Mouse (Mus musculus) lung, embryonic 16.5 days (tissue): ENCODE results near the gene Gucy2c. TPM values are rescaled to one million over a fixed set of nuclear protein-coding genes. Genes with fewer than 3 reads are reported as not detected.
A peak's percentile ranks its signal among the peaks of the same experiment; 100 is the strongest.

Experiments used
- ATAC-seq: fragments of 200-750 bp; cut with Nextera tagmentation; 2 replicates; pipeline ENCODE4 v1.8.0; 2017; ENCODE audit warnings: low read depth, mild to moderate bottlenecking, moderate library complexity
- H3K27ac ChIP-seq: fragments of 300-500 bp; sonication (generic); 2 replicates; pipeline ENCODE4 v1.5.1; 2014; ENCODE audit warnings: mild to moderate bottlenecking, control low read depth, low read length
- H3K27me3 ChIP-seq: fragments of 300-500 bp; sonication (generic); 2 replicates; pipeline ENCODE4 v1.6.1; 2014; ENCODE audit warnings: low read depth, low read length, mixed read lengths; ENCODE audit not compliant: control insufficient read depth, insufficient read depth
- H3K36me3 ChIP-seq: fragments of 300-500 bp; sonication (generic); 2 replicates; pipeline ENCODE4 v1.6.1; 2014; ENCODE audit warnings: low read length; ENCODE audit not compliant: control insufficient read depth, insufficient read depth
- H3K4me1 ChIP-seq: fragments of 300-500 bp; sonication (generic); replicated peaks from 2 replicates; pipeline ENCODE4 v1.6.1; 2014; ENCODE audit warnings: low read length, mixed read lengths; ENCODE audit not compliant: control insufficient read depth, insufficient read depth
- H3K4me2 ChIP-seq: fragments of 300-500 bp; sonication (generic); 2 replicates; pipeline ENCODE4 v1.6.1; 2014; ENCODE audit warnings: low read depth, low read length, control low read depth
- H3K4me3 ChIP-seq: fragments of 300-500 bp; sonication (generic); 2 replicates; pipeline ENCODE4 v1.5.1; 2014; ENCODE audit warnings: mild to moderate bottlenecking, low read length, control low read depth
- H3K9ac ChIP-seq: fragments of 300-500 bp; sonication (generic); 2 replicates; pipeline ENCODE4 v1.6.1; 2014; ENCODE audit warnings: low read length, control low read depth
- H3K9me3 ChIP-seq: fragments of 300-500 bp; sonication (generic); 2 replicates; pipeline ENCODE4 v1.6.1; 2016; ENCODE audit warnings: low read length; ENCODE audit not compliant: control insufficient read depth
- WGBS: fragments of 180-500 bp; shearing (Covaris S2); extraction: QIAGEN DNeasy Blood & Tissue Kit; methylation state at CpG from one replicate; pipeline ENCODE4 v1.1.7; 2014; 5-methylcytosine and 5-hydroxymethylcytosine counted together
- polyA plus RNA-seq: library from polyadenylated mRNA; unstranded; fragments of >200 nt; fragmentation: Nextera tagmentation; extraction: Ambion mirVana; gene quantifications from 2 replicates; pipeline ENCODE4 v1.2.1, GENCODE M21; 2015

The Gucy2c gene
- polyA plus RNA-seq, 1 experiment from 2014 or later: 0.13 TPM

DNA sequence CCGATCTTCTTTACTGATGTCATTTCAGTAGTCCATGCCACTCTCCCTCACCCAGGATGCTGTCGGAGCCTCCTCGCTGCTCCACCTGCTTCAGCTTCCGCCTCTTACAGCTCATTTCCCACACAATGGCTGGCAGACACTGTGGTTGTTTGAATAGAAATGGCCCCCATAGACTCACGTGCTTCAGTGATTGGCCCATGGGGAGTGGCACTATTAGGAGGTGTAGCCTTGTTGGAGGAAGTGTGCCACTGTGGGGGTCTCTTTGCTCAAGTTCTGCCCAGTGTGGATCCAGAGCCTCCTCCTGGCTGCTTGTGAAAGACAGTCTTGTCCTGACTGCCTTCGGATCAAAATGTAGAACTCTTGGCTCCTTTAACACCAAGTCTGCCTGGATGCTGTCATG, 14.3 kb upstream of the Gucy2c start:
- Histone ChIP-seq H3K27ac (no peak overlapping the region), H3K36me3 (no peaks in the 10 kb centered on the region), H3K4me2 (no peak overlapping the region), H3K27me3 (no peaks in the 10 kb centered on the region), H3K4me1 (peaks cover 3% of the 10 kb centered on the region; the same call in 1 of the 2 replicates), H3K4me3 (no peak overlapping the region), H3K9ac (no peak overlapping the region), H3K9me3 (no peaks in the 10 kb centered on the region)
- ATAC-seq: no peak
- WGBS: 57% methylated on average over 6 of the region's 6 CpGs

DNA sequence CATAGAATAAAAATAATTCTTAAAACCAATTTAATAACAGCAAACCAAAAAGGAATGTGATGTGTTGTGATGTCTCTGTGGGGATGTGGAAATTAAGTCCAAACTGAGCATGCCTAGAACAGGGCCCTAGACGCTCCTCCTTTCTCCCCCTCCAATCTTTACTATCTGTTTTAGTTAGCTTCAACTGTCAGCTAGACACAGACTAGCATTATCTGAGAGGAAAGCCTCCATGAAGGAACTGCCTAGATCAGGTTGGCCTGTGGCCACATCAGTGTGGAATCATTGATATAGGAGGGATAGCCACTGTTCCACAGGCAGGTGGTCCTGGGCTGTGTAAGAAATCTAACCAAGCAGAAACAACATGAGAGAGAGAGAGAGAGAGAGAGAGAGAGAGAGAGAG, 13.5 kb upstream of the Gucy2c start:
- H3K4me1 ChIP-seq: peaks cover 3% of the 10 kb centered on the region; the same call in 1 of the 2 replicates
- no peak overlapping the region for H3K4me2 ChIP-seq
- no peak overlapping the region for H3K27ac ChIP-seq
- WGBS: 50% methylated on average over 1 of the region's 1 CpGs
- ATAC-seq: no peak
- H3K9me3 ChIP-seq: no peaks in the 10 kb centered on the region
- H3K36me3 ChIP-seq: no peaks in the 10 kb centered on the region
- H3K9ac ChIP-seq: no peak overlapping the region
- H3K27me3 ChIP-seq: no peaks in the 10 kb centered on the region
- H3K4me3 ChIP-seq: no peak overlapping the region

DNA sequence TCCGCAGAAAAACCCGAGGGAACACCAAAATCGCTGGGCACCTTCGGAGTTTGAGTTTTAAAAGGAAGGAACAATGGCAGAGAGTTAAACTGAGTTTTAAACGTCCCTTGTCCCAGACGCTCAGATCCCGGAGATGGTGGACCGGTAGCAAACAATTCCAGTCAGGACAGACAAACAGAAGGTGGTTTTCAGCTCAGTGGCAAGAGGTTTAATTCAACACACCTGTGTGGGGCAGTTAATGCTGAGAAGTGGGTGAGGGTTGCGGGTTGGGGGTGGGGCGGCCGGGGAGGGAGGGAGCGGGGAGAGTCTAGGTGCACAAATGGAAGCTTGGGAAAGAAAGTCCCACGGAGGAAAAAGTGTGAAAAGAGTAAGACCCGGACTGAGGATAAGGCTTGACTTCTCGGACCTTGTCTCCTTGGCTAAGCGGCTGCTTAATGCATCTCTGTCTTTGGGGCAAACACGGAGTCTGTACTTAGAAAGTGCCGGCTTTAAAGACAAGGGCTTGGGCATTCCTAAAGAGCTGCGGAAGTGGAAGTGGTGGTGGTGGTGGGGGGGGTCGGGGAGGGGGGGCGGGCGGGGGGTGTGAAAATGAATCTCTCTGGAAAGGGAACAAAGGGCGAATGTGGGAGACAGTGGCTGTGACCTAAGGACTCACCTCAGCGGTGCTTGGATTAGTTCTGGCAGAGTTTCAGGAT, 12.4 kb upstream of the Gucy2c start:
- Histone ChIP-seq H3K27me3 (no peaks in the 10 kb centered on the region), H3K4me1 (peaks cover 3% of the 10 kb centered on the region), H3K27ac (no peak overlapping the region), H3K4me3 (peak overlapping the region; percentile 44), H3K9ac (peak overlapping the region; percentile 40), H3K9me3 (no peaks in the 10 kb centered on the region), H3K4me2 (peak overlapping the region; percentile 67), H3K36me3 (no peaks in the 10 kb centered on the region)
- no peak for ATAC-seq
- WGBS: 0% methylated on average over 22 of the region's 24 CpGs

DNA sequence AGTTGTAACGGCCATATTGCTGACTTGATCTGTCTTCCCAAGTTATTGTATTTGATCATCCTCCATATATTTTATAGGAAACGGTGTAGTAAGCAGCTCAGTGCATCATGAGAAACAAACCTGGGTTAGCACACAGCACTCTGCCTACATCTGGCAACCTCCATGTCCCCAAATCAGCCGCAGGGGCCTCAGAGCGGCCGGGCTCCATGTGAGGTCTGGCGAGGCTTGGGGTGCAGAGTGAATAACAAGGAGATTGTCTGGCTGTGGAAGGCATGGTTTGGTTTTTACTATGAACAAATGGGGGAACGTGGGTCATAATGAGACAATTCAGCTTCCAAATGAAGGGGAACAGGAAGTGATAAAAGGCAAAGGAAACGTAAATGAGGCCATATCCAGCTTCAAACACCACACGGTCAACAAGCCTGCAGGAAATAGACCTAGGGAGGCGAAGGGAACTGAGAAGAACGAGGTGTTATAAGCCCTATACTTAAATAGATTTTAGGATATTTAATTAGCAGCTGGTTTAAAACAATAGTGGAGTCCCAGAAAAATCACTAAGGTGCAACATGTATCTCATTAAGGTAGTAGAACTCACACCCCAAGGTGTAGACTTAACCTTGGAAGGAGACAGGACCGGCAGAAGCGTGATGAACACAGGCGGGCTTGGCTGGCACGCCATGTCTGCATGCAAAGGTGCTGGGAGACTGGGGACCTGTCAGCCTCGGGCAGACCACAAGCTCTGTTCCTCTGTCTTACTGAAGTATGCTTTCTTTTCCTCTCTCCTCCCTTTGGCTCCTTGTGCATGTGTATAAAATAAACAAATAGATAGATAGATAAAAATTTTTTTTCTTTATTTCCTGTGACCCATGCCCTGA, 11.6 kb upstream of the Gucy2c start:
- H3K9ac ChIP-seq: peak overlapping the region; percentile 40
- H3K4me2 ChIP-seq: peak overlapping the region; percentile 67
- H3K4me1 ChIP-seq: peaks cover 3% of the 10 kb centered on the region

DNA sequence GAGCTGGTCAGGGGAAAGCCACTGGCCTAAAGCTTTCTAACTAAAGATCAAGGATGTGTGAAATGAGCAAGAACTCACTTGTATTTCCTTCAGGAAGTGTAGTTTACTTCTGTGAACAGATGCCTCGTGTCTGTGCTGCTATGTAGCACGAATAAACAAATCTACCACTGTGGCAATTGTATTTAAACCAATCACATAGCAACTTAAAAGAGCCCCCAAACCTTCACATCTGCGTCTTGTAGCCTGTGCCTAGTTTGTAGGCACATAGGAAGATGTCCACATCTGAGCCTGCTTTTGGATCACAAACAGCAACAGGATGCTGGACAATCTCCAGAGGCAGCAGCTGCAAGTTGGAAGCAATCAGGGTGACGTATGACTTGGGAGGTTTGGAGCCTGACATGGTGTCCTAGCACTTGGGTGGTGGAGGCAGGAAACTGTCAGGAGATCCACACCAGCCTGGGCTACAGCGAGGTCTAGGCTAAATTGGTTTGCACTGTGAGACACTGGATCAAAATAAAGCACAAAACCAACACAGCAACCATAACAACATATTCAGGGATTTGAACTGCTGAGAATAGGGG, 7.9 kb upstream of the Gucy2c start:
- H3K9ac ChIP-seq: no peak overlapping the region
- H3K4me3 ChIP-seq: no peak overlapping the region
- no peak overlapping the region for H3K4me2 ChIP-seq
- ATAC-seq: peak; percentile 96
- no peaks in the 10 kb centered on the region for H3K36me3 ChIP-seq
- H3K27ac ChIP-seq: peak overlapping the region; percentile 76
- H3K4me1 ChIP-seq: peaks cover 3% of the 10 kb centered on the region
- WGBS: 33% methylated on average over 5 of the region's 5 CpGs
- no peaks in the 10 kb centered on the region for H3K27me3 ChIP-seq
- no peaks in the 10 kb centered on the region for H3K9me3 ChIP-seq

More for the DNA sequence above, 11.6 kb upstream of the Gucy2c start:
- H3K9me3 ChIP-seq: no peaks in the 10 kb centered on the region
- H3K27me3 ChIP-seq: no peaks in the 10 kb centered on the region
- no peak overlapping the region for H3K27ac ChIP-seq
- 25% methylated on average over 16 of the region's 16 CpGs for whole genome bisulfite sequencing
- no peak for ATAC-seq
- no peaks in the 10 kb centered on the region for H3K36me3 ChIP-seq
- H3K4me3 ChIP-seq: peak overlapping the region; percentile 44

DNA sequence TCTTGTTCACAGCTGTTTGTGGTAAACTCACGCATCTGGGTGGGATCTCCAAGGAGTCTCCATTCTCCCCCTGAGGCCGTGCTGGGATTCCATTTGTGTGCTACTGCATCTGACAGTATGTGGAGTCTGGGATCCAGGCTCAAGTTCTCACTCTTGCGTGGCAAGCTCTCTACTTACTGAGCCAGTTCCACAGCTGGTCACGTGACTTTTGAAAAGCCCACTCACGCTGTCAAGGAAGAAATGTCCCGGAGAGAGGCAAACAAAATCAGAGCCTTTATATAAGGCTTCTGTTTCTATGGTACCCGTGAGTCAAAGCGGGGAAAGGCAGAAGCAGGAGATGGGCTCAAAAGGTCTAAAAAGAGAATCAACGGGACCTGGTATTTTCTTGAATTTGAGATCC, 1.2 kb upstream of the Gucy2c start:
- no peak overlapping the region for H3K4me3 ChIP-seq
- H3K9me3 ChIP-seq: no peaks in the 10 kb centered on the region
- H3K36me3 ChIP-seq: no peaks in the 10 kb centered on the region
- no peak for ATAC-seq
- no peaks in the 10 kb centered on the region for H3K4me1 ChIP-seq
- 67% methylated on average over 9 of the region's 9 CpGs for WGBS
- H3K27ac ChIP-seq: no peak overlapping the region
- no peaks in the 10 kb centered on the region for H3K27me3 ChIP-seq
- H3K9ac ChIP-seq: no peak overlapping the region
- H3K4me2 ChIP-seq: no peak overlapping the region

DNA sequence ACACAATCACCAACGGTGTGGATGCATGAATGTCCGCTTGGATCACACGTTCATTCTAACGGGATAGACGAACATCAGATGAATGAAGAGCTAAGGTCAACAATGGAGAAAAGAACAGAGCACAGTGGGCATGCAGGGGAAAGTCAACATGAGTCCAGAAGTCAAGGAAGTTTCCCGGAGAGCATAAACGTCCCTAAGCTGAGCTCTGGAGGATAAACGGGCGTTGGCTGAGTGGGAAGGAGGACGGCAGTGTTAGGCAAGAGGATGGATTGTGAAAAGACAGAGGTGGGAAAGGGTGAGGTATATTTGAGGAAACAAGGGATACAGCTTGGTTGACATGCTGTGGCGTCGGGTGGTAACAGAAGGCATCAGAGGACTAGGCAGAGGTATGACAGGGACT, 581 bp upstream of the Gucy2c start:
- Histone ChIP-seq H3K4me1 (no peaks in the 10 kb centered on the region), H3K4me3 (no peak overlapping the region), H3K9ac (no peak overlapping the region), H3K4me2 (no peak overlapping the region), H3K36me3 (no peaks in the 10 kb centered on the region), H3K9me3 (no peaks in the 10 kb centered on the region), H3K27ac (no peak overlapping the region), H3K27me3 (no peaks in the 10 kb centered on the region)
- no peak for ATAC-seq
- WGBS: 76% methylated on average over 12 of the region's 12 CpGs

DNA sequence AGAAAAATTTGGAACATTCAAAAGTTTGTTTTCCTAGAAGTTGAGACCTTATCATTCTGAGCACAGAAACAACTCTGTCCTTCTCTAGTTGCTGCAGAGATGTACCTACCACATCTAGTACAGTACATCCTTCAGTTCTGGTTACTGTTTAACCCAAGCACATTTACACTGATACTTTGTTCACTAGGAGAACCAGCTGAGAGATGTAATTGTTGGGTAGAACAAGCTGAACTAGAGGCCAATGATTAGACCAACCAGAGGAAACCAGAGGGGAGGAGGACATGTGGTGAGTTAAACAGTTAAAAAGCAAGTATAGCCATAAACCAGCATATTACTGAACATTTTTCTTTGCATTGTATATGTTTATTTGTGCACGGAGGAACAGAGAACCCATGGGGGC, 5.2 kb downstream of the Gucy2c start:
- Histone ChIP-seq H3K27me3 (no peaks in the 10 kb centered on the region), H3K4me3 (no peak overlapping the region), H3K4me1 (no peaks in the 10 kb centered on the region), H3K4me2 (no peak overlapping the region), H3K9me3 (no peaks in the 10 kb centered on the region), H3K36me3 (no peaks in the 10 kb centered on the region), H3K27ac (no peak overlapping the region), H3K9ac (no peak overlapping the region)
- WGBS: 70% methylated on average over 1 of the region's 1 CpGs
- ATAC-seq: no peak

DNA sequence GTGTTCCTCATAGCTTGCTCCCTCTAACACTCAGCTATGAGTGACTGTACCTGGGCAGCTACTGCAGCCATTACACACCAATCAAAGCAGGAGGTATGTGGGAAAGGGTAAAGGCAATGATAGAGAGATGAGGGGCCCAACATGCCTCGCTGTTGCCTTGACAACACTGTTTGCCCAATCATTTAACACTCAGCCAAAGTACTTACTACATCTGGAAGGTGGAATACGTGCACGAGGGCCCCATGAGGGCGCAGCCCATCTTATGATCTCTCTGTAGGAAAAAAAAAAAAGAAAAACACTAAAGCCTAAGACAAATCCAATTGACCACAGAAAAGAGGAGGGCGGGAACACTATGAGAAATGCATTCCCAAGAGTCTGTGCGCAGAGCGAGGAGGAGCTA, 11.7 kb downstream of the Gucy2c start:
- no peaks in the 10 kb centered on the region for H3K27me3 ChIP-seq
- 69% methylated on average over 7 of the region's 7 CpGs for WGBS
- no peak overlapping the region for H3K4me3 ChIP-seq
- H3K36me3 ChIP-seq: no peaks in the 10 kb centered on the region
- no peak overlapping the region for H3K4me2 ChIP-seq
- H3K27ac ChIP-seq: peak overlapping the region; percentile 29; the same call in 1 of the 2 replicates
- no peaks in the 10 kb centered on the region for H3K9me3 ChIP-seq
- no peak overlapping the region for H3K9ac ChIP-seq
- ATAC-seq: peak; percentile 66
- peaks cover 6% of the 10 kb centered on the region for H3K4me1 ChIP-seq
